Mouse (Mus musculus) activated CD4-positive, CD25-positive, alpha-beta regulatory T cell, adult 4 months (primary cell): ENCODE measurements around the gene Mdk. TPM values are rescaled to one million over a fixed set of nuclear protein-coding genes. Genes with fewer than 3 reads are reported as not detected.

Source experiments
- ATAC-seq: one replicate; pipeline ENCODE4 v1.8.0; 2017
- polyA plus RNA-seq, 2 experiments: library from polyadenylated mRNA; unstranded; fragments of 100-300 nt; shearing (Covaris generic); gene quantifications; one replicate each; pipeline ENCODE4 v1.2.1; 2017

Mdk gene
- polyA plus RNA-seq, 2 experiments from 2014 or later = 1.2 to 2.0 TPM

- ATAC-seq = peak; percentile 8
These were observed 747 bp upstream of the Mdk start for GRCm38 (mm10) chr2:91932737-91933350.

- ATAC-seq = no peak
These were observed 553 bp downstream of the Mdk start for GRCm38 (mm10) chr2:91931328-91932159.

GRCm38 (mm10) chr2:91930761-91931291, 1.3 kb downstream of the Mdk start:
- no peak for ATAC-seq

- ATAC-seq = no peak
These were observed 2.2 kb downstream of the Mdk start for GRCm38 (mm10) chr2:91929936-91930335.

- ATAC-seq = no peak
These were observed 2.6 kb downstream of the Mdk start for GRCm38 (mm10) chr2:91929455-91929854.

- no peak for ATAC-seq
These were observed 3.4 kb downstream of the Mdk start for GRCm38 (mm10) chr2:91928534-91929350.

- ATAC-seq = no peak
These were observed 4.1 kb downstream of the Mdk start for GRCm38 (mm10) chr2:91927826-91928533.

GRCm38 (mm10) chr2:91926949-91927348, 5.1 kb downstream of the Mdk start, which contains the start of gene Chrm4:
Chrm4 (plus strand) TSS chr2:91927249.
- ATAC-seq = no peak

GRCm38 (mm10) chr2:91925442-91925841, 6.7 kb downstream of the Mdk start:
- ATAC-seq = no peak

GRCm38 (mm10) chr2:91924726-91925125, 7.4 kb downstream of the Mdk start:
- ATAC-seq = no peak

GRCm38 (mm10) chr2:91923415-91924337, 8.4 kb downstream of the Mdk start:
- peak; percentile 60 for ATAC-seq

- ATAC-seq = no peak
These were observed 9.3 kb downstream of the Mdk start for GRCm38 (mm10) chr2:91922586-91923414.

GRCm38 (mm10) chr2:91921790-91922570, 10.1 kb downstream of the Mdk start:
- ATAC-seq = no peak

GRCm38 (mm10) chr2:91921181-91921789, 10.8 kb downstream of the Mdk start:
- no peak for ATAC-seq

- no peak for ATAC-seq
These were observed 12.0 kb downstream of the Mdk start for GRCm38 (mm10) chr2:91920130-91920529.

- ATAC-seq = no peak
These were observed 15.0 kb downstream of the Mdk start for GRCm38 (mm10) chr2:91917096-91917495.

- ATAC-seq = no peak
These were observed 15.6 kb downstream of the Mdk start for GRCm38 (mm10) chr2:91916346-91916977.
